Mouse (Mus musculus) bone marrow macrophage, adult 2 months (primary cell): ENCODE results near the gene Hnf1a.

Source experiments
- CTCF ChIP-seq: IDR thresholded peaks from 2 replicates; pipeline ENCODE4 v1.5.1; 2012; ENCODE audit warnings: low read depth, mild to moderate bottlenecking, low read length, moderate library complexity
- POLR2A ChIP-seq: IDR thresholded peaks from 2 replicates; pipeline ENCODE4 v1.6.1; 2012; ENCODE audit warnings: mild to moderate bottlenecking, low read depth, low read length, borderline replicate concordance

- no peak for TF ChIP-seq CTCF
- TF ChIP-seq POLR2A = no peak
Observed at GRCm38 (mm10) chr5:114997327-114997726, 26.4 kb upstream of the Hnf1a start.
